Mouse (Mus musculus): Measurements from ENCODE around the gene Rnf183.

Gene Rnf183

GRCm38 (mm10) chr4:62379724-62380381 is 55.2 kb downstream of the Rnf183 start:
- DNase-seq = no peak

Measured in thymus, postnatal 14 days (tissue).